Mouse (Mus musculus) G1E (cell line): ENCODE results near the gene Rpl10a.

Source experiments
- CTCF ChIP-seq: IDR thresholded peaks from 2 replicates; pipeline ENCODE4 v1.5.1; 2012; ENCODE audit warnings: low read depth, low read length, inconsistent platforms, mixed read lengths
- GATA1 ChIP-seq: IDR thresholded peaks from 2 replicates; pipeline ENCODE4 v1.6.1; 2012; ENCODE audit warnings: borderline replicate concordance, low read length, inconsistent platforms, mixed read lengths
- GATA2 ChIP-seq: IDR thresholded peaks from 2 replicates; pipeline ENCODE4 v1.6.1; 2012; ENCODE audit warnings: low read depth, low read length, inconsistent platforms, borderline replicate concordance
- POLR2AphosphoS5 ChIP-seq: IDR thresholded peaks from 2 replicates; pipeline ENCODE4 v1.6.1; 2012; ENCODE audit warnings: low read depth, low read length, inconsistent platforms; ENCODE audit not compliant: insufficient replicate concordance
- TAL1 ChIP-seq: conservative IDR thresholded peaks from 2 replicates; pipeline ENCODE4 v1.6.1; 2012; ENCODE audit warnings: low read depth, low read length, inconsistent platforms, mixed read lengths

GRCm38 (mm10) chr17:28313212-28313879, 14.9 kb upstream of the Rpl10a start, which contains the start of gene Fance:
- TF ChIP-seq CTCF (no peak), GATA1 (no peak), TAL1 (no peak), POLR2AphosphoS5 (no peak), GATA2 (no peak)
